Mouse (Mus musculus) embryonic facial prominence, embryonic 11.5 days (tissue): ENCODE measurements around the gene Sdha. TPM values are rescaled to one million over a fixed set of nuclear protein-coding genes. Genes with fewer than 3 reads are reported as not detected.

Experiments used
- ATAC-seq: fragments of 200-750 bp; cut with Nextera tagmentation; replicated peaks from 2 replicates; pipeline ENCODE4 v1.8.0; 2017; ENCODE audit warnings: low read depth; ENCODE audit not compliant: insufficient number of reproducible peaks, low FRiP score, low TSS enrichment
- DNase-seq: peaks from one replicate; pipeline ENCODE4 v3.0.0-alpha.2; 2015; ENCODE audit warnings: low spot score
- H3K27ac ChIP-seq: fragments of 300-500 bp; sonication (generic); replicated peaks from 2 replicates; pipeline ENCODE4 v1.5.1; 2014; ENCODE audit warnings: mild to moderate bottlenecking, low read depth, low read length, control low read depth
- H3K27me3 ChIP-seq: fragments of 300-500 bp; sonication (generic); 2 replicates; pipeline ENCODE4 v1.6.1; 2014; ENCODE audit warnings: mild to moderate bottlenecking, low read length, moderate library complexity, mixed read lengths; ENCODE audit not compliant: control insufficient read depth, insufficient read depth
- H3K36me3 ChIP-seq: fragments of 300-500 bp; sonication (generic); replicated peaks from 2 replicates; pipeline ENCODE4 v1.6.1; 2014; ENCODE audit warnings: low read depth, mild to moderate bottlenecking, low read length, moderate library complexity, mixed read lengths; ENCODE audit not compliant: control insufficient read depth, insufficient read depth
- H3K4me1 ChIP-seq: fragments of 300-500 bp; sonication (generic); 2 replicates; pipeline ENCODE4 v1.6.1; 2014; ENCODE audit warnings: low read length, mixed read lengths; ENCODE audit not compliant: control insufficient read depth, insufficient read depth
- H3K4me2 ChIP-seq: fragments of 300-500 bp; sonication (generic); 2 replicates; pipeline ENCODE4 v1.6.1; 2014; ENCODE audit warnings: low read depth, mild to moderate bottlenecking, control low read depth, low read length, moderate library complexity
- H3K4me3 ChIP-seq: fragments of 300-500 bp; sonication (generic); 2 replicates; pipeline ENCODE4 v1.5.1; 2014; ENCODE audit warnings: low read depth, low read length, control low read depth
- H3K9ac ChIP-seq: fragments of 300-500 bp; sonication (generic); replicated peaks from 2 replicates; pipeline ENCODE4 v1.6.1; 2014; ENCODE audit warnings: mild to moderate bottlenecking, control low read depth, low read length
- H3K9me3 ChIP-seq: fragments of 300-500 bp; sonication (generic); replicated peaks from 2 replicates; pipeline ENCODE4 v1.6.1; 2016; ENCODE audit warnings: mild to moderate bottlenecking, low read length, inconsistent platforms, mixed read lengths; ENCODE audit not compliant: control insufficient read depth
- WGBS: fragments of 180-500 bp; shearing (Covaris S2); extraction: QIAGEN DNeasy Blood & Tissue Kit; methylation state at CpG from one replicate; pipeline ENCODE4 v1.1.7; 2014; 5-methylcytosine and 5-hydroxymethylcytosine counted together
- polyA plus RNA-seq: library from polyadenylated mRNA; unstranded; fragments of >200 nt; fragmentation: Nextera tagmentation; extraction: Ambion mirVana; gene quantifications from 2 replicates; pipeline ENCODE4 v1.2.1, GENCODE M21; 2014

The Sdha gene
- polyA plus RNA-seq, 1 experiment from 2014 or later: 235 TPM

GRCm38 (mm10) chr13:74363859-74364235, 13.8 kb upstream of the Sdha start, which contains the start of gene Lrrc14b:
Gene Lrrc14b, minus strand, starts transcription at chr13:74364005.
- Histone ChIP-seq H3K27ac (no peak within 1 kb of the TSS), H3K9ac (no peak within 1 kb of the TSS), H3K4me2 (no peak within 1 kb of the TSS), H3K4me3 (no peak within 1 kb of the TSS), H3K9me3 (no peaks in the 10 kb centered on the region), H3K36me3 (no peaks in the 10 kb centered on the region; the same call in 1 of the 2 replicates), H3K27me3 (no peaks in the 10 kb centered on the region), H3K4me1 (no peaks in the 10 kb centered on the region)
- DNase-seq (no peak), ATAC-seq (no peak)
- WGBS: 86% methylated on average over 8 of the region's 8 CpGs

GRCm38 (mm10) chr13:74363176-74363858, 13.2 kb upstream of the Sdha start:
- Histone ChIP-seq H3K4me2 (no peak overlapping the region), H3K4me1 (no peaks in the 10 kb centered on the region), H3K9me3 (no peaks in the 10 kb centered on the region), H3K9ac (no peak overlapping the region), H3K36me3 (no peaks in the 10 kb centered on the region; the same call in 1 of the 2 replicates), H3K27ac (no peak overlapping the region), H3K4me3 (no peak overlapping the region), H3K27me3 (no peaks in the 10 kb centered on the region)
- DNase-seq: no peak
- peak; percentile 46; the same call in 1 of the 2 replicates for ATAC-seq
- 87% methylated on average over 13 of the region's 13 CpGs for WGBS

GRCm38 (mm10) chr13:74362218-74362617, 12.1 kb upstream of the Sdha start:
- WGBS: 80% methylated on average over 2 of the region's 2 CpGs
- ATAC-seq: no peak
- Histone ChIP-seq H3K9ac (no peak overlapping the region), H3K36me3 (no peaks in the 10 kb centered on the region; the same call in 1 of the 2 replicates), H3K9me3 (no peaks in the 10 kb centered on the region), H3K27ac (no peak overlapping the region), H3K27me3 (no peaks in the 10 kb centered on the region), H3K4me2 (no peak overlapping the region), H3K4me3 (no peak overlapping the region), H3K4me1 (no peaks in the 10 kb centered on the region)
- no peak for DNase-seq

GRCm38 (mm10) chr13:74356491-74356890, 6.4 kb upstream of the Sdha start:
- ATAC-seq (no peak), DNase-seq (no peak)
- Histone ChIP-seq H3K9me3 (no peaks in the 10 kb centered on the region), H3K36me3 (peaks cover 2% of the 10 kb centered on the region; the same call in 1 of the 2 replicates), H3K4me3 (no peak overlapping the region), H3K27me3 (no peaks in the 10 kb centered on the region), H3K9ac (no peak overlapping the region), H3K27ac (no peak overlapping the region), H3K4me2 (no peak overlapping the region), H3K4me1 (no peaks in the 10 kb centered on the region)
- 96% methylated on average over 13 of the region's 13 CpGs for WGBS

GRCm38 (mm10) chr13:74350435-74350906, 391 bp upstream of the Sdha start:
- Histone ChIP-seq H3K36me3 (no peaks in the 10 kb centered on the region), H3K4me3 (peak overlapping the region; percentile 75), H3K9me3 (no peaks in the 10 kb centered on the region), H3K27me3 (no peaks in the 10 kb centered on the region), H3K4me1 (no peaks in the 10 kb centered on the region), H3K9ac (peak overlapping the region; percentile 93), H3K4me2 (peak overlapping the region; percentile 42), H3K27ac (no peak overlapping the region)
- DNase-seq (no peak), ATAC-seq (no peak; the same call in 1 of the 2 replicates)
- 2% methylated on average over 15 of the region's 15 CpGs for WGBS

GRCm38 (mm10) chr13:74341036-74341435, 9.0 kb downstream of the Sdha start:
- no peak overlapping the region for H3K27ac ChIP-seq
- peak; percentile 68 for DNase-seq
- H3K4me2 ChIP-seq: no peak overlapping the region
- H3K4me3 ChIP-seq: no peak overlapping the region
- H3K36me3 ChIP-seq: peaks cover 8% of the 10 kb centered on the region; the same call in 1 of the 2 replicates
- H3K9me3 ChIP-seq: no peaks in the 10 kb centered on the region
- 56% methylated on average over 3 of the region's 3 CpGs for WGBS
- no peak for ATAC-seq
- H3K4me1 ChIP-seq: no peaks in the 10 kb centered on the region
- no peak overlapping the region for H3K9ac ChIP-seq
- H3K27me3 ChIP-seq: no peaks in the 10 kb centered on the region

- peak; percentile 61 for DNase-seq
- H3K9me3 ChIP-seq: no peaks in the 10 kb centered on the region
- H3K36me3 ChIP-seq: peaks cover 2% of the 10 kb centered on the region
- ATAC-seq: no peak
- H3K4me1 ChIP-seq: no peaks in the 10 kb centered on the region
- no peak overlapping the region for H3K27ac ChIP-seq
- H3K9ac ChIP-seq: no peak overlapping the region
- no peaks in the 10 kb centered on the region for H3K27me3 ChIP-seq
- H3K4me3 ChIP-seq: no peak overlapping the region
- no peak overlapping the region for H3K4me2 ChIP-seq
Observed at GRCm38 (mm10) chr13:74329321-74329720, 20.8 kb downstream of the Sdha start.

GRCm38 (mm10) chr13:74317170-74317849, 32.8 kb downstream of the Sdha start, which contains the start of gene Pdcd6:
Gene Pdcd6, minus strand, starts transcription at chr13:74317580.
- H3K4me1 ChIP-seq: no peaks in the 10 kb centered on the region
- peak within 1 kb of the TSS; percentile 10; the same call in 1 of the 2 replicates for H3K27ac ChIP-seq
- H3K27me3 ChIP-seq: no peaks in the 10 kb centered on the region
- WGBS: 1% methylated on average over 36 of the region's 36 CpGs
- H3K9me3 ChIP-seq: no peaks in the 10 kb centered on the region
- H3K36me3 ChIP-seq: peaks cover under 1% of the 10 kb centered on the region
- H3K9ac ChIP-seq: peak within 1 kb of the TSS; percentile 84
- peak; percentile 98 for DNase-seq
- peak within 1 kb of the TSS; percentile 65 for H3K4me3 ChIP-seq
- ATAC-seq: peak; percentile 100
- H3K4me2 ChIP-seq: peak within 1 kb of the TSS; percentile 69
